26 mouse cellular contexts compared by ENCODE assay signal in genomic region chr9:25560016-25560758, GRCm38 (mm10).
DNase-seq lines count a peak whose midpoint lies in the region; ATAC-seq and TF ChIP-seq lines count a peak whose summit lies in the region.
"Had no signal": no experiment of that assay in that cellular context is flagged by ENCODE, and none has a peak within 500 bp of the region (broad histone marks: within the 10 kb centered on the region; RNA-seq: fewer than 3 reads in every experiment).

No protein-coding gene starts in this region.

- TF ChIP-seq CTCF in heart, postnatal 0 days (IDR thresholded peaks at IDR 0.05; ENCODE audit: low read depth) = no peak

- DNase-seq in heart, adult 9 months (ENCODE audit: low spot score in 2 of 2) = no peak
- peak; percentile 52 for DNase-seq in heart, postnatal 0 days (ENCODE audit: low spot score)
- no peak for DNase-seq in heart, adult 11 months
- peak; percentile 36 for DNase-seq in 3T3-L1 (ENCODE audit: low read depth, low spot score)
- DNase-seq in adipocyte (ENCODE audit: low spot score) = peak; percentile 6
- DNase-seq in thymus, postnatal 14 days = no peak
- DNase-seq in adrenal gland, adult 8-10 months = no peak
- DNase-seq: adrenal gland, postnatal 14 days; cerebellum, adult 8-10 months; kidney, postnatal 4 days; liver, embryonic 13.5 days; lung, adult 2 months; lung, postnatal 36 days; retina, postnatal 1 day; right cerebral cortex, postnatal 4 days; thymus, postnatal 25 days had no signal

- H3K27me3 ChIP-seq in heart, embryonic 11.5 days (ENCODE audit: control insufficient read depth, insufficient read depth, low read length) = no peaks in the 10 kb centered on the region
- H3K27me3 ChIP-seq in heart, postnatal 0 days (ENCODE audit: control insufficient read depth, insufficient read depth, low read length) = no peaks in the 10 kb centered on the region
- H3K27me3 ChIP-seq: hindbrain, embryonic 12.5 days; limb, embryonic 13.5 days; liver, embryonic 13.5 days; megakaryocyte, embryonic 14.5 days; midbrain, embryonic 15.5 days; neural tube, embryonic 13.5 days had no signal

- H3K4me2 ChIP-seq in heart, embryonic 11.5 days = no peak overlapping the region
- 0 out of 2 replicates have a peak overlapping the region, but pooled peaks have one; percentile 15 for H3K4me2 ChIP-seq in heart, postnatal 0 days (ENCODE audit: low read depth, low read length)
- H3K4me2 ChIP-seq: hindbrain, embryonic 12.5 days; limb, embryonic 13.5 days; liver, embryonic 13.5 days; midbrain, embryonic 15.5 days; neural tube, embryonic 13.5 days had no signal

- peaks cover 9% of the 10 kb centered on the region; the same call in 1 of the 2 replicates for H3K4me1 ChIP-seq in heart, embryonic 11.5 days (ENCODE audit: control insufficient read depth, insufficient read depth, low read length)
- peaks cover 29% of the 10 kb centered on the region for H3K4me1 ChIP-seq in heart, postnatal 0 days (ENCODE audit: control insufficient read depth, insufficient read depth)
- H3K4me1 ChIP-seq: hindbrain, embryonic 12.5 days; liver, embryonic 13.5 days; megakaryocyte, embryonic 14.5 days; midbrain, embryonic 15.5 days; neural tube, embryonic 13.5 days had no signal

- no peak overlapping the region for H3K9ac ChIP-seq in heart, embryonic 11.5 days (ENCODE audit: low read depth, low read length)
- H3K9ac ChIP-seq in heart, postnatal 0 days (replicated peaks; ENCODE audit: low read depth, low read length) = no peak overlapping the region
- H3K9ac ChIP-seq: hindbrain, embryonic 12.5 days; limb, embryonic 13.5 days; liver, embryonic 13.5 days; midbrain, embryonic 15.5 days; neural tube, embryonic 13.5 days had no signal

- no peaks in the 10 kb centered on the region for H3K9me3 ChIP-seq in heart, embryonic 11.5 days (replicated peaks; ENCODE audit: control insufficient read depth, low read length)
- H3K9me3 ChIP-seq in heart, postnatal 0 days (replicated peaks; ENCODE audit: control insufficient read depth, low read length) = no peaks in the 10 kb centered on the region
- H3K9me3 ChIP-seq: liver, embryonic 13.5 days; midbrain, embryonic 15.5 days; neural tube, embryonic 13.5 days had no signal

- no peaks in the 10 kb centered on the region for H3K36me3 ChIP-seq in heart, embryonic 11.5 days (ENCODE audit: control insufficient read depth, insufficient read depth, low read length)
- no peaks in the 10 kb centered on the region for H3K36me3 ChIP-seq in heart, postnatal 0 days (replicated peaks; ENCODE audit: control insufficient read depth, insufficient read depth, low read length)
- H3K36me3 ChIP-seq: hindbrain, embryonic 12.5 days; limb, embryonic 13.5 days; liver, embryonic 13.5 days; midbrain, embryonic 15.5 days; neural tube, embryonic 13.5 days had no signal

- TF ChIP-seq EP300 in heart, postnatal 0 days (IDR thresholded peaks at IDR 0.05; ENCODE audit: low read depth) = no peak

- no peak for ATAC-seq in heart, embryonic 11.5 days (replicated peaks; ENCODE audit: insufficient number of reproducible peaks, low FRiP score, low TSS enrichment)
- peak; percentile 60; the same call in 1 of the 2 replicates for ATAC-seq in heart, postnatal 0 days (ENCODE audit: insufficient read depth, low read depth)
- ATAC-seq: activated CD4-positive, CD25-positive, alpha-beta regulatory T cell, adult 4 months; forebrain, embryonic 14.5 days; intestine, postnatal 0 days; midbrain, embryonic 15.5 days had no signal

- WGBS in heart, embryonic 11.5 days (ENCODE audit: insufficient replicate concordance) = 66% methylated on average over 9 of the region's 9 CpGs
- WGBS in heart, postnatal 0 days = 32% methylated on average over 9 of the region's 9 CpGs

- H3K4me3 ChIP-seq in heart, embryonic 11.5 days (ENCODE audit: low read depth, low read length) = no peak overlapping the region
- no peak overlapping the region for H3K4me3 ChIP-seq in heart, postnatal 0 days (ENCODE audit: low read depth, low read length)
- H3K4me3 ChIP-seq: erythroblast, embryonic 14.5 days; hindbrain, embryonic 12.5 days; limb, embryonic 13.5 days; liver, embryonic 13.5 days; megakaryocyte, embryonic 14.5 days; midbrain, embryonic 15.5 days; neural tube, embryonic 13.5 days had no signal

- H3K27ac ChIP-seq in heart, embryonic 11.5 days (ENCODE audit: low read depth, low read length) = peak overlapping the region; percentile 23
- H3K27ac ChIP-seq in heart, postnatal 0 days (ENCODE audit: low read depth) = peak overlapping the region; percentile 64
- H3K27ac ChIP-seq: hindbrain, embryonic 12.5 days; limb, embryonic 13.5 days; liver, embryonic 13.5 days; midbrain, embryonic 15.5 days; neural tube, embryonic 13.5 days had no signal

Comparison
In these comparisons a context has a peak if more than half of its experiments do, and no peak if none do; other contexts are left out.
1. DNase-seq: peak in heart, postnatal 0 days (single experiment), 3T3-L1 (single experiment) and adipocyte (single experiment); none in heart, adult 9 months (0 of 2), heart, adult 11 months (single experiment), thymus, postnatal 14 days (single experiment) and adrenal gland, adult 8-10 months (single experiment).